Mouse (Mus musculus) R1 (cell line): ENCODE results near the gene Hal.

ENCODE experiments used
- DNase-seq: peaks from one replicate; pipeline ENCODE4 v3.0.0-alpha.2; 2018; ENCODE audit warnings: low read depth, low spot score

Hal gene

GRCm38 (mm10) chr10:93567066-93567465, 78.5 kb downstream of the Hal start:
- DNase-seq = no peak

- DNase-seq = no peak
Measured at GRCm38 (mm10) chr10:93567841-93568566, 79.4 kb downstream of the Hal start.

DNA sequence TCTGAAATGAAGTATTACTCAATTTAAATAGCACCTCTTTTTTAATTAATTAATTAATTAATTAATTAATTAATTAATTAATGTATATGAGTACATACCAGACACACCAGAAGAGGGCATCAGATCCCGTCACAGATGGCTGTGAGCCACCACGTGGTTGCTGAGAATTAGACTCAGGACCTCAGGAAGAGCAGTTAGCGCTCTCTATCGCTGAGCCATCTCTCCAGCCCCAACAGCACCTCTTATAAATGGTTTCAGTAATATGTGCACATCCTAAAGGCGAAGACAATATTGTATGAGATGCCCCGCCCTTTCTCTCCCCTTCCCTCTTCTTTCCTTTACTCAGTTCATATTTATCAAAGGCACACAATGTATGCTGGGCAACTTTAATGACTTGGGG, 80.1 kb downstream of the Hal start:
- DNase-seq = no peak
